Mouse (Mus musculus) MEL (cell line): ENCODE data around the gene Prdm10.

Source experiments
- BHLHE40 ChIP-seq: IDR thresholded peaks from 2 replicates; pipeline ENCODE4 v1.6.1; 2012; ENCODE audit warnings: low read depth, mild to moderate bottlenecking, inconsistent platforms, low read length, improper control_type of control experiment, borderline replicate concordance
- CHD1 ChIP-seq: IDR thresholded peaks from 2 replicates; pipeline ENCODE4 v1.6.1; 2012; ENCODE audit warnings: low read depth, mild to moderate bottlenecking, inconsistent platforms, low read length, improper control_type of control experiment
- CTCF ChIP-seq, 3 experiments: IDR thresholded peaks in 2 of 3; conservative IDR thresholded peaks in 1 of 3; 2 replicates each; pipeline ENCODE4 v1.5.1; 2011 to 2012; ENCODE audit warnings: low read length in 3 of 3, low read depth in 2 of 3, mild to moderate bottlenecking in 2 of 3, improper control_type of control experiment in 1 of 3, inconsistent platforms in 1 of 3, mixed read lengths in 1 of 3, moderate library complexity in 1 of 3; ENCODE audit not compliant: control insufficient read depth in 1 of 3, insufficient read depth in 1 of 3, poor library complexity in 1 of 3, severe bottlenecking in 1 of 3
- E2F4 ChIP-seq: IDR thresholded peaks from 2 replicates; pipeline ENCODE4 v1.6.1; 2011; ENCODE audit warnings: low read depth, low read length, improper control_type of control experiment, borderline replicate concordance
- EP300 ChIP-seq, 2 experiments: IDR thresholded peaks; 2 replicates each; pipeline ENCODE4 v1.6.1; 2011; ENCODE audit warnings: improper control_type of control experiment in 2 of 2, low read length in 2 of 2, low read depth in 1 of 2, mild to moderate bottlenecking in 1 of 2
- GATA1 ChIP-seq: IDR thresholded peaks from 2 replicates; pipeline ENCODE4 v1.6.1; 2011; ENCODE audit warnings: low read depth, low read length, improper control_type of control experiment
- MEF2A ChIP-seq: IDR thresholded peaks from 2 replicates; pipeline ENCODE4 v1.6.1; 2014; ENCODE audit warnings: low read depth, mild to moderate bottlenecking, inconsistent platforms, low read length, improper control_type of control experiment; ENCODE audit not compliant: poor library complexity, insufficient replicate concordance, severe bottlenecking; ENCODE audit errors: extremely low read depth
- MYB ChIP-seq: IDR thresholded peaks from 2 replicates; pipeline ENCODE4 v1.6.1; 2011; ENCODE audit warnings: mild to moderate bottlenecking, low read depth, low read length, improper control_type of control experiment
- POLR2A ChIP-seq, 2 experiments: IDR thresholded peaks; 2 replicates each; pipeline ENCODE4 v1.6.1; 2011 to 2012; ENCODE audit warnings: low read length in 2 of 2, mild to moderate bottlenecking in 2 of 2, control low read depth in 1 of 2, improper control_type of control experiment in 1 of 2, low read depth in 1 of 2, moderate library complexity in 1 of 2; ENCODE audit not compliant: control insufficient read depth in 1 of 2, insufficient read depth in 1 of 2, poor library complexity in 1 of 2
- POLR2AphosphoS5 ChIP-seq: IDR thresholded peaks from 2 replicates; pipeline ENCODE4 v1.6.1; 2012; ENCODE audit warnings: low read depth, borderline replicate concordance, mild to moderate bottlenecking, inconsistent platforms, low read length, moderate library complexity, mixed read lengths
- TAL1 ChIP-seq: IDR thresholded peaks from 2 replicates; pipeline ENCODE4 v1.6.1; 2012; ENCODE audit warnings: mild to moderate bottlenecking, inconsistent platforms, low read length, moderate library complexity, mixed read lengths
- TBP ChIP-seq: IDR thresholded peaks from 2 replicates; pipeline ENCODE4 v1.8.0; 2011; ENCODE audit warnings: low read depth, low read length, improper control_type of control experiment
- ZNF384 ChIP-seq: IDR thresholded peaks from 2 replicates; pipeline ENCODE4 v1.6.1; 2012; ENCODE audit warnings: low read depth, mild to moderate bottlenecking, inconsistent platforms, low read length, improper control_type of control experiment

DNA sequence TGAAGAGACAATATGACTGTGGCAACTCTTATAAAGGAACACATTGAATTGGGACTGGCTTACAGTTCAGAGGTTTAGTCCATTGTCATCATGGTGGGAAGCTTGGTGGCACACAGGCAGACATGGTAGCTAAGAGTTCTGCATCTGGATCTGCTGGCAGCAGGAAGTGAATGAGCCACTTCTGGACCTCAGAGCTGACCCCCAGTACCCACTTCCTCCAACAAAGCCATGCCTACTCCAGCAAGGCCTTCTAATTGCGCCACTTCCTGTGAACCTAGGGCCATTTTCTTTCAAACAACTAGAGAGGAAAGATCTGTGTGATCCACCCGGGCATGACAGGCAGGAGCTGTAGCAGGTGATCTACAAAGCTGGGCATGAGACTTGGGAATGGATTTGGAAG is 72.4 kb downstream of the Prdm10 start:
- no peak for TF ChIP-seq EP300 (IDR thresholded peaks at IDR 0.05; ENCODE audit: low read depth in 1 of 2, low read length in 2 of 2)
- no peak for TF ChIP-seq POLR2A (IDR thresholded peaks at IDR 0.05; ENCODE audit: control insufficient read depth in 1 of 2, insufficient read depth in 1 of 2, low read depth in 1 of 2, low read length in 2 of 2, poor library complexity in 1 of 2)
- no peak for TF ChIP-seq CTCF (IDR thresholded peaks at IDR 0.05 in 2 of 3, conservative IDR thresholded peaks at IDR 0.05 in 1 of 3; ENCODE audit: control insufficient read depth in 1 of 3, insufficient read depth in 1 of 3, low read depth in 2 of 3, low read length in 3 of 3, poor library complexity in 1 of 3, severe bottlenecking in 1 of 3)
- no peak for TF ChIP-seq MYB
- TF ChIP-seq GATA1 = no peak
- no peak for TF ChIP-seq TAL1
- no peak for TF ChIP-seq E2F4
- TF ChIP-seq BHLHE40 = no peak
- TF ChIP-seq ZNF384 = no peak
- no peak for TF ChIP-seq CHD1
- TF ChIP-seq POLR2AphosphoS5 = no peak
- TF ChIP-seq MEF2A = no peak
- no peak for TF ChIP-seq TBP
